Mouse (Mus musculus) mouse trophoblast stem cell (cell line): ENCODE results near the gene Gif.

Experiments used
- in situ Hi-C, 2 experiments: fragments of 300-500 bp; cut with MseI, MboI; formaldehyde crosslinking; loops; 2 replicates in 1 of 2; 3 replicates in 1 of 2; pipeline ENCODE4 v1.15.1; 2025

Gif gene

GRCm38 (mm10) chr19:11793741-11794359 lies 46.5 kb downstream of the Gif start:
- in situ Hi-C loops = no loop called here

- in situ Hi-C loops = no loop called here
These were observed 47.1 kb downstream of the Gif start for GRCm38 (mm10) chr19:11794447-11794846.

GRCm38 (mm10) chr19:11800531-11801315 lies 53.4 kb downstream of the Gif start:
- in situ Hi-C loops = no loop called here

- in situ Hi-C loops = no loop called here
These were observed 57.1 kb downstream of the Gif start for GRCm38 (mm10) chr19:11804423-11804822.

- in situ Hi-C loops = no loop called here
These were observed 59.9 kb downstream of the Gif start for GRCm38 (mm10) chr19:11807251-11807650.

GRCm38 (mm10) chr19:11807822-11808221 lies 60.5 kb downstream of the Gif start:
- in situ Hi-C loops = no loop called here

GRCm38 (mm10) chr19:11808452-11808851 lies 61.1 kb downstream of the Gif start:
- in situ Hi-C loops = no loop called here

- in situ Hi-C loops = loop anchor here in 1 of 2 experiments (10.0 kb wide), 1 partner anchor 105 kb away; the partner anchor contains the start of gene Patl1
These were observed 62.8 kb downstream of the Gif start for GRCm38 (mm10) chr19:11810003-11810758.

- in situ Hi-C loops = loop anchor here in 1 of 2 experiments (10.0 kb wide), 1 partner anchor 104 kb away; the partner anchor contains the start of gene Patl1
These were observed 63.5 kb downstream of the Gif start for GRCm38 (mm10) chr19:11810856-11811255.

GRCm38 (mm10) chr19:11811688-11812365 lies 64.5 kb downstream of the Gif start:
- in situ Hi-C loops = loop anchor here in 1 of 2 experiments (10.0 kb wide), 1 partner anchor 103 kb away; the partner anchor contains the start of gene Patl1
